Mouse (Mus musculus): ENCODE results near the gene Olfr315.
"Not testable (repeated sequence)": the region's sequence is repeated elsewhere in the genome, so short reads cannot be mapped to it uniquely, and the experiment has no call there.

DNA sequence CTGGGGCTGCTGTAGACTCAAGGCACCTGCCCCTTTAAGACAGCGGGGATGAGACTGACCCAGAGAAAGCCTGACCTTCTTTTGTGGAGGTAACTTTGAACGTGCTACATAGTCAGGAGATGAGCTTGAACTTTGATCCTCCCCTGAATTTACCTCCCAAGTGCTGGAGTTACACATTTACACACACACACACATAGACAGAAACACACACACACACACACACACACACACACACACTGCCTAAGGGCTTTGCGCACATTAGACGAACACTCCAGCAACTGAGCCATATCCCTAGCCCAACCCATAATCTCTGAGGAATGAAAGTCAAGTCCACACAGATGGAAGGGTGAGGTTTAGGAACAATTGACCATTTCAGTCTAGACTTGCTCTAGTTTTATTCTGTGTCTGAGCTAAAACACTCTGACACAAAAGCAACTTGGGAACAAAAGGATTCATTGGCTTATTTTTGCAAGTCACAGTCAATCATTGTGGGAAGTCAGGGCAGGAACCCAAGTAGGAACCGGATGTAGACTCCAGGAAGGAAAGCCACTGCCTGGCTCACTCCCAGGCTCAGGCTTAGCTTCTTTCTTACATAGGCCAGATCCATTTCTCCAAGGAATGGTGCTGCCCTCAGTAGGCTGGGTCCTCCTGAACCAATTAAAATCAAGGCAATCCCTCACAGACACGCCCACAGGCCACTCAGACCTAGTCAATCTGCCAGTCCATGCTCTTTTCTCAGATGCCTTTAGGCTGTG is 44.9 kb upstream of the Olfr315 start:
- not testable (repeated sequence) for TF ChIP-seq GATA1 (IDR thresholded peaks at IDR 0.05; ENCODE audit: borderline replicate concordance, low read length); FLI1 (IDR thresholded peaks at IDR 0.05; ENCODE audit: low read length)

Data from megakaryocyte, embryonic 14.5 days (primary cell).